Mouse (Mus musculus): ENCODE measurements around the gene Rybp. TPM values are rescaled to one million over a fixed set of nuclear protein-coding genes. Genes with fewer than 3 reads are reported as not detected.

The Rybp gene
- polyA plus RNA-seq (2012; rRNA removed) = 1.6 and 2.9 TPM in 2 replicates

DNA sequence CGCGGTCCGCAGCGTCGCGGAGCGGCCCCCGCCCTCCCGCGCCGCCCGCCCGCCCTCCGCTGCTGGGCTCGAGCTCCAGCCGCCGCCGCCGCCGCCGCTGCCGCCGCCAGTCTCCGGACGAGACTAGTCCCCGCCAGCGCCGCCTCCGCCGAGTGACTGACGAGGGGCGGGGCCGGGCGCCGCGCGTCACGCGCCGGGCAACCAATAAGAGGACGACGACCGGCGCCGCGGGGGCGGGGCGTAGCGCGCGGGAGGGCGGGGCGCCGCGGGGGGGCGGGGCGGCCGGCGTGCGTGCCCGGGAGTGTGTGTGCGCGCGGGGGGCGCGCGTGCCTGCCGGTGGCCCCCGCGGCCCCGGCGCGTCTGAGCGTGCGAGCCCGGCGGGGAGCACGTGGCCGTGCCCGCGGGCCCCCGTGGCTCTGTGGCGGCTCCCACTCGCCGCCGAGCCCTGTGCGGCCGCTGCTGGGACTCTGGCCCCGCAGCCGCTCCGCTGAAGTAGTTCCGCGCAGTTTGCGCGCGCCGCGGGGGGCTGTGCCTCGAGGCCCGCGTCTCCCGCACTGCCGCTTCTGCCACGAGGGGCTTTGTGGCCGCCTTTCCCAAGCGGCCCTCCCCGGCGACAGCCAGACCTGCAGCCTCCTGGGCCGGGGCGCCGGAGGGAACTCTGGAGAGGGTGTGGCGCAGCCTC, at the start of gene Rybp:
Gene Rybp (minus strand): TSS at position 152 of the 682 bp plus-strand sequence.

